Mouse (Mus musculus) adrenal gland, postnatal 36 days (tissue): ENCODE measurements at regions not wholly inside any gene's neighbourhood (a gene's known extent, or its start where the extent isn't known, plus 50 kb on each side); places are given as distances from the start of the nearest gene placed in this dataset.

ENCODE experiments used
- DNase-seq, 2 experiments: peaks; one replicate each; pipeline ENCODE4 v3.0.0; 2021; ENCODE audit warnings: mixed read lengths in 1 of 2

GRCm38 (mm10) chr4:100037868-100038267 lies 57.7 kb upstream of the Ror1 start:
- peak; percentile 10 to 23 for DNase-seq

- no peak for DNase-seq
Measured at GRCm38 (mm10) chr4:100039741-100040140, 55.9 kb upstream of the Ror1 start.

GRCm38 (mm10) chr4:100041982-100042381 lies 53.6 kb upstream of the Ror1 start:
- DNase-seq = no peak

GRCm38 (mm10) chr4:100045164-100045906 lies 50.3 kb upstream of the Ror1 start:
- DNase-seq = no peak
